Mouse (Mus musculus) c-Kit-negative CD71-positive TER-119-positive erythroid progenitor cells, embryonic 14.5 days (primary cell): ENCODE results near the gene Isl2.

Experiments
- DNase-seq: peaks from one replicate; pipeline ENCODE4 v3.0.0-alpha.2; 2013; ENCODE audit warnings: low read depth, low spot score

The Isl2 gene

GRCm38 (mm10) chr9:55538377-55538776 lies at the start of gene Isl2:
Gene Isl2, plus strand, starts transcription at chr9:55538672.
- DNase-seq, result no peak

- no peak for DNase-seq
Observed at GRCm38 (mm10) chr9:55507922-55508321, 30.6 kb upstream of the Isl2 start.

GRCm38 (mm10) chr9:55508701-55509100 lies 29.8 kb upstream of the Isl2 start:
- DNase-seq, result no peak

GRCm38 (mm10) chr9:55509731-55510130 lies 28.7 kb upstream of the Isl2 start:
- DNase-seq, result no peak

- no peak for DNase-seq
Observed at GRCm38 (mm10) chr9:55510651-55511235, 27.7 kb upstream of the Isl2 start.

- DNase-seq, result peak; percentile 49
Observed at GRCm38 (mm10) chr9:55511521-55511993, 26.9 kb upstream of the Isl2 start.

GRCm38 (mm10) chr9:55512027-55512543 lies 26.4 kb upstream of the Isl2 start, which contains the start of gene Etfa:
Gene Etfa, minus strand, starts transcription at chr9:55512243.
- peak; percentile 96 for DNase-seq

GRCm38 (mm10) chr9:55525716-55526115 lies 12.8 kb upstream of the Isl2 start:
- no peak for DNase-seq

GRCm38 (mm10) chr9:55535907-55536306 lies 2.6 kb upstream of the Isl2 start:
- no peak for DNase-seq

GRCm38 (mm10) chr9:55539006-55539405 lies 534 bp downstream of the Isl2 start:
- DNase-seq, result no peak

- no peak for DNase-seq
Observed at GRCm38 (mm10) chr9:55539661-55540390, 1.4 kb downstream of the Isl2 start.

- no peak for DNase-seq
Observed at GRCm38 (mm10) chr9:55540391-55540770, 1.9 kb downstream of the Isl2 start.

- DNase-seq, result no peak
Observed at GRCm38 (mm10) chr9:55540888-55541287, 2.4 kb downstream of the Isl2 start.

- DNase-seq, result no peak
Observed at GRCm38 (mm10) chr9:55541681-55542365, 3.4 kb downstream of the Isl2 start.

GRCm38 (mm10) chr9:55542366-55543325 lies 4.2 kb downstream of the Isl2 start:
- no peak for DNase-seq

GRCm38 (mm10) chr9:55543336-55543702 lies 4.8 kb downstream of the Isl2 start:
- DNase-seq, result no peak

GRCm38 (mm10) chr9:55543703-55544401 lies 5.4 kb downstream of the Isl2 start:
- no peak for DNase-seq

GRCm38 (mm10) chr9:55544861-55545555 lies 6.5 kb downstream of the Isl2 start:
- no peak for DNase-seq

GRCm38 (mm10) chr9:55545556-55546175 lies 7.2 kb downstream of the Isl2 start:
- DNase-seq, result no peak
